Mouse (Mus musculus) forelimb bud, embryonic 11.5 days (tissue): ENCODE measurements around the gene Surf4.

Source experiments
- DNase-seq: peaks from one replicate; pipeline ENCODE4 v3.0.0-alpha.2; 2012; ENCODE audit warnings: low read depth, low spot score

Gene Surf4

DNA sequence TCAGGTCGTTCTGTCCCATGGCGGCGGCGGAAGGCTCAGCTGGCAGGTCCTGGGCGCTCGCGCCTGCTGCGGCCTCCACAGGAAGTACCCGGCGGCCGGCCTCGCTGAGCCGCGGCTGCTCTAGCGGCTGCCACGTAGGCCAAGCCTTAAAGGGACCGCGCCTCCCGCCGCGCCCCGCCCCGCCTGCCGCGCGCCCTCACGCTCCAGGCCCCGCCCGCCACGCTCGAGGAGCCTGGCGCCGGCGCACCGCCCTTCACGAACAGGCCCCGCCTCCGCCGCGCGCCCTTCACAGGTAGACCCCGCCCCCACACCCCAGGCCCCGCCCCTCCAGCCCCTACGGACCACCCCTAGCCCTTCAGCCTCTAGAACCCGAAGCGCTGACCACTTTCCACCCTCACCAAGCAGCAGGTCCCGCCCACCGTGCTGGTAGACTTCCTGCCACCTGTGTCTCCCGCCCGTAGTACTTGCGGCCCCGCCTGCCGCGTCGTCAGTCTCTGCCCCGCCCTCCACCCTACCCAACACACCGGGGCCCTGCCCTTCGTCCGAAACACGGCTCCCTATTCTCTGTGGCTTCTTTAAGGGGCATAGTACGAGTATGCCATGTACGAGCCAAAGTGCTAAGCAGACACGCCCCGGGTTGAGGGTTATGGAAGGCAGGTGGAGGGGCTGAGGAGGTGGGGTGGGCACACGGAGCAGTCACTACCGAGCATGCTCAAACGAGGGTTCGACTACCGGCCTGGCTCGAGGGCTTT is at the start of gene Surf4, which contains the start of gene Stkld1:
Surf4 (minus strand) TSS at position 625 of the 752 bp plus-strand sequence.
Stkld1 (plus strand) TSS at position 744 of the 752 bp plus-strand sequence.
- peak; percentile 91 for DNase-seq

DNA sequence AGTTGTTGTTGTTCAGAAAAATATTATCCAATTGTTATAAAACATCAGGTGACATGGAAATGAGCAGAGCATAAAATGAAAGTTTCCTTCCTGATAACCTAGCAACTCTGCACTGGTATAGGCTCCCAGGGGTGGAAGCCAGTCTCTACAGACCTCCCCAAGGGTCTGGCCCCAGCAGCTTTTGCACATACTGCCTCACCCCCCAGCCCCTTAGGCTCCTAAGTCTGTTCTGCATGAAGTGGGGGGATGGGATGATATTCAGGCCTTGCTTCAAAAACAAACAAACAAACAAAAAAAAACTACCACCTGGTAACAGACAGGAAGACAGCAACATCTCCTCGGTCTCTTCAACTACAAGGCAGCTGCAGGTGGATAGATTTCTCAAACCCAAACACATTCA is 46.6 kb upstream of the Surf4 start:
- DNase-seq: no peak

DNA sequence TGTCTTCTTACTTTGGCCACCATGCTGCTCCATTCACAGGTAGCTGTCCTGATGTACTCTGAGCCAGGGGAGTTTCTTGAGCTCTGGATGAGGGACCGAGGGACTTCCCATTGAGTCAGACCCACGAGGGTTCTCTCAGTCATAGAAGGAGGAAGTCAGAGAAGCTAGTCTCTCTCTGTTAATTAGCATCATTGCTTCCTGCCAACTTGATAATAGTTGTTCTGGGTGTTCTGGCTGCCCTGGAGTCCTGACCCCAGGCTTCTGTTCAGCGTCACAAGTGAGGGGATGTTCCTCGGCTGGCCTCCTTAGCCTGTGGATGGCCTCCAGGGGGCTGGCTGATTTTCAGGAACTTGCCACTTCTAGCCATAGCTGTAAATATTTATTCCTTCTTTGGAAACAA is 40.2 kb upstream of the Surf4 start:
- DNase-seq: no peak

DNA sequence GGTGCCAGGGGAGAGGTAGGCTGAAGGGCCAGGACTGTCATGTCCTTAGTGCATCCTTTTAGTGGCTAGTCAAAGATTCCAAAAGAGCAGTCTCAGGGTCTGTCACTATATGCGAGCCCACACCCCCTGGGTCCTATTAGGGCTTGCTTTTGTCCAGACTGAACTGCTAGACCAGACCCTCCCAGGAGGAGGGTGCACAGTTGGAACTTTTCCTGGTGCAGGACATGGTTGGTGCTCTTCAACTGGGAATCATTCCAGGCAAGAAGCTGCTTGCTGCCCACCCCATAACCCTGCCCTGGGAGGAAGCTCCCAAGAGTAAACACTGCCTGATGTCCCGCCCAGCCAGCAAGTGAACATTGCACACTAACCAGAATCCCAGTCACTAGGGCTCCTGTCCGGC is 39.4 kb upstream of the Surf4 start, which contains the start of gene Adamts13:
Adamts13 (plus strand) TSS at position 301 of the 400 bp plus-strand sequence.
- no peak for DNase-seq

DNA sequence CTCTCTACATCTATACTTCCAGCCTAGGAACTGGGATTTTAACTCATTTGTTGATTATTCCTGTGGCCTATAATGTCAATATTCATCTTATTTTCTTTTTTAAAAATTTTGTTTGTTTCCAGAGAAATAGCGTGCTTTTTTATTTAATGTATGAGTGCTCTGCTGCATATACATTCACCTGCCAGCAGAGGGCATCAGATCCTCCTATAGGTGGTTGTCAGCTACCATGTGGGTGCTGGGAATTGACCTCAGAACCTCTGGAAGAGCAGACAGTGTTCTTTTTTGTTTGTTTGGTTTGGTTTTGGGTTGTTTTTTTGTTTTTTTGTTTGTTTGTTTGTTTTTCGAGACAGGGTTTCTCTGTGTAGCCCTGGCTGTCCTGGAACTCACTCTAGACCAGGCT is 33.5 kb upstream of the Surf4 start:
- no peak for DNase-seq

DNA sequence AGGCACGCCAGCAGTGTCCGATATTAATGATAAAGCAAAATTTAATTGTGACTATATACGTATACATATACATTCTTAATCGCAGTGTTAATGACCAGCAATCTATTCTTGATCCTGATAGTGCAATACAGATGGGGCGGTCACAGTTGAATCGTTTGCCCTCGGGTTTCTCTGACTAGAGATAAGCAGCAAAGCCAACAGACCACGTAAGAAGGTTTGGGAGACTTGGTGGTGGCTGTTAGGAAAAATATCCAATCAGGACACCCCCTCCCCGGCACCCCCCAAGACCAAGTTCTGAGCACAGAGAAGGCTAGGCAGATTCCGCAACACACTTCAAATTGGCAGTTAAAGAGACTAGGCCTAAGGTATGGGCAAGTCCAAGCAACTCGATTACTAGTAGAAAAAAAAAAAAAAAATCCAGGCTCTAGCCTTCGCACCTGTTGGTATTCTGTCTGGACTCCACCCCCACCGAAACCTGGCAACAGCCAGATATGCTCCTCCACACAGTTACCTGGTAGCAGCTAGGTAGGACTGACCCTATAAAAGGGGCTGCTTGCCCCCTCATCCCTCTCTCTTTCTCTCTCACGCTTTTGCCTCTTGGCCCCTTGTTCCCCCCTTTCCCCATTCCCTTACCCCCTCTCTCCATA is 31.1 kb upstream of the Surf4 start:
- no peak for DNase-seq

DNA sequence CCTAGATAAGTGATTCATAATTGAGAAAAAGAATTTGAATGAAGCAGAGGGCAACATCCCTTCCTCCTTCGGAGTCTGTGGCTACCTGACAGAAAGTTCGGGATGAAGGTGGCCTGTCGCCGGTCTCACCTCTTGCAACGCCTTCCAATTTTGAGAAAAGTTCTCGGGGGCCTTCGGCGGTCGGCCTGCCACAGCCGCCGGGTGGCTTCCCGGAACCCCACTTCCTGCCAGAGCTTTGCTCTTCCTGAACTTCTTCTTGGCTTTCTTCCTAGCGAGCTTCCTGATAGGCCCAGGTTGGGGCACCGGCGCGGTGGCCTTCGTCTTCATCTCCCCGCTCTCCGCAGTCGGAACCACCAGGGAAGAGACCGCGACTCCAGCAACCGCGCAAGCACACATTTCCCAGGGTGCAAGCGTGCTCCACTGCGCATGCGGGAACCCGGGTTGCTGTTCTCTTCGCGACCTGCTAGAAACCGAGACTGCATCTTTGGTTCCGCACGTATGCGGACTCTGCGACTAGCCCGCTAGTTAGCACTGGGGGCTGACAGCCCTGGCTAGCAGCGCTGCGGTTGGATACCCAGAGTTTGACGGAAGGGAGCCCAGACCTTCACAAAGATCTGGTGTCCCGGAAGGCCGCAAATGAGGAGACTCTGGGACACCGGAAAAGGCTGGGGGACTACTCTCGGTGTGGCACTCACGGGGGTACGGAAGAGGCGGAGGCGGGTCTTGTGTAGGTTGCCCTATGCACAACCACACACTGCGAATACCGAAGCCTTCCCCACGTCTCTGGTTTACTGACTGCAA is 30.4 kb upstream of the Surf4 start, which contains the start of gene Rexo4:
Rexo4 (minus strand) TSS at position 464 of the 801 bp plus-strand sequence.
- DNase-seq: peak; percentile 96

DNA sequence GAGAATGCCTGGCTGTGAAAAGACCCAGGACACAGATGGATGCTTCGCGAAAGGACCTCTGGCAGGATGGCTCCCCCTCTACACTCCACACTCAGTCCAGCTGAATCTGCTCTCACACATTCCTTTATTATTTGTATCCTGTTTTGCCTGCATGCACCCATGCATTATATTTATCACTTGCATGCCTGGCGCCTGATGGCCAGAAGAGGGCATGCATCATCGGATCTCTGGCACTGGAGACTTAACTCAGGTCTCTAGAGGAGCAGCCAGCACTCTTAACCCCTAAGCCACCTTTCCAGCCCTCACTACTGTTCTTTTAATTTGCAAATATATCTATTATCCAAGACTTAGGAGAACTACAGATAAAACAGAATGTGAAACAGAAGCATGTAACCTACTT is 27.0 kb upstream of the Surf4 start:
- no peak for DNase-seq

DNA sequence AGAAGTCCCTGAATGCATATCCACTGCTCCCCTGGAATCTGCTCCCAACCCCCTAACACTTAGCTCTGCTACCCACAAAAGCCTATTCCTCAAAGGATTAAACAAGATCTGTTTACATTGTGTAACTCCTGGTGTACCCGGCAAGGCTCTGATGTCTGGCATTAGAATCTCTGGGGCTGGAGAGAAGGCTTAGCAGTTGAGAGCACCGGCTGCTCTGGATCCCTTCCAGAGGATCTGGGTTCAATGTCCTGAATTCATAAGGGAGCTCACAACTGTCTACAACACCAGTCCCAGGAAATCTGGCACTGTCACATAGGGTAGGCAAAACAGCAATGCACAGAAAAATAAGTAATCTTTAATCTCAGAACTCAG is 23.7 kb upstream of the Surf4 start:
- DNase-seq: no peak

DNA sequence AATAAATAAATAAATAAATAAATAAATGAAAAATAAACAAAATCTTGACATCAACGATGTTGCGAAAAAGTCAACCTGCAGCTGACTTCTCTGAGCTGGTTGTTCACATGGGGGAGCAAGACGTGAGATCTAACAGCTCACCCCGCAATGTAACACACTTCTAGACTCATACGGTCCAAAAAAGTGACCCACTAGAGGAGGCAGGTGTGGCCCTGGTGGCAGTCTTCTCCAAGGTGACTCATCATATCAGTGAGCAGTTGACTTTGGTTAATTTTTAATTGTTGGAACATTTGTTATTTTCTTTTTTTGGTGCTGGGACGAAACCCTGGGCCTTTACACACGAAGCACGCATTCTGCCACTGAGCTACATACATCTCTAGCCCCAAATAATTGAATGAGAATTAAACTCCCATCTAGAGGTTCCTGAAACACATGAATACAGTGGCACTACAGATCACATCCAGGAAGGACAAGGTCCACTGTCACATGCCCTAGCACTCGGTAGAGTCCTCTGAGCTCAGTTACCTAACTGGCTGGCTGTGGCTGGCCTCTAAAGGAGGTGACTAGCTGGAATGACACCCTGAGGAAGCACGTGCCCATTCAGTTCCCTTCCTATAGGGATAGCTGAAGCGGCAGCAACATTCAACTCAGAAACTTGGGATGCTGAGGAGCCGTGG is 23.2 kb upstream of the Surf4 start:
- DNase-seq: no peak

DNA sequence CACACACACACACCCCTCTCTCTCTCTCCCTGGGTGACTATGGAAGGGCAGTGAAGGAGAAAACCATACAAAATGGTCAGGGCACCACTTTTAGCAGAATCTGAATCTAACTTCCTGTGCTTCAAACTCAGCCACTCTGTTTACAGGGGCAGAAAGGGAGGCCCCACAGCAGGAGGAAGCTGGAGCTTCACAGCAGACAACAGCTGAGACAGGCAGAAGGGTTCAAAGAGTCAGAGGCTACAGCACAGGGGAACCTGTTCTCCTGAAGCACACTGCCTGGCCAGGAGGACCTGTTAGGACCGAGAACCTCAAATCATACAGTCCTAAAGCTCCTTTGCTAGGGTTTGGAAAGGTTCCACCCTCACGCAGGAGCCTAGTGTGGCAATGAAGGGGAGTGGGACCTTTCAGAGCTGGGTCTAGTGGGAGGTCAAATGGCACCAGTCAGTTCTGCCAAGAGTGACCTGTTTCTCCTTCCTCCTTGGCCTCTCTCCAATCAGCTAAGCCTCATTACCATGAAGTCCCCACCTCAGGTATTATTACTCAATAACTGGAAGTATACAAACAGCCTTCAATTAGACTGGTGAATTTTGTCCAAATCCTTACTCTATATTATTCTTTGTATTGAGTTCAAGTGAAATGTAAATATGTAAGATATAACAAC is 21.1 kb upstream of the Surf4 start:
- no peak for DNase-seq

DNA sequence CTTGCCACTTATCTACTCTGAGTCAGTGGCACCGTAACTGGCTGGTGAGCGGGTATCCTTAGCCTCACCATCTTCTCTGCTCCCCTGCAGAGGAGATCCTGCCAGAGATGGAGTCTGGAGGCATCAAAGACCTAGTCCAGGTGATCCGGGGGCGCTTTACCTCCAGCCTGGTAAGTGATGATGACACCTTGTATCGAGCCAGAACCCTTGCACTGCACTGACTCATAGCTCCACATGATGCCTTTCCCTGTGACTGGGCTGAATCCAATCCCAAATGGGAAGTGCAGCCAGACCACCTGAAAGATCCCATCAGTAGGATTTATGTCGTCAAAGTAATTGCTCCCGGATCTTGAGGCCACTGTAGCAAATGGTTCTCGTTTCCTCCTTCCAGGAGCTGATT is 19.1 kb upstream of the Surf4 start:
- no peak for DNase-seq

DNA sequence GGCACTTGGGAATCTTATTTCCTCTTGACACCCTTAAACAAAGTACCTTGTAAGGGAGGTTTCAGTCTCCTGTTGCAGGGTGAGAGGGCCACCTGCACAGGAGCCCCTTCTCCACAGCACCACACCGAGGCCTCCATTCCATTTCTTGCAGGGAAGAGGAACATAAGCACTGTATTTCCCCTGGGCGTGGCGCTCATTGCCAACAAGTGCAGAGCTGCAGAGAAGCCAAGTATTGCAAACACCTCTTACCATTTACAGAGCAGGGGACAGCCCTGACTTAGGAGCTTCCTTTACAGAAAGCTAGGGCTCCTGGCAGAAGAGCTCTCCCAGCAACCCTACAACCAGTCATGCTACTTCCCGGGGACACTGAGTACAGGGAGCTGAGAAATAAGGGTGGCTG is 18.5 kb upstream of the Surf4 start:
- DNase-seq: no peak

DNA sequence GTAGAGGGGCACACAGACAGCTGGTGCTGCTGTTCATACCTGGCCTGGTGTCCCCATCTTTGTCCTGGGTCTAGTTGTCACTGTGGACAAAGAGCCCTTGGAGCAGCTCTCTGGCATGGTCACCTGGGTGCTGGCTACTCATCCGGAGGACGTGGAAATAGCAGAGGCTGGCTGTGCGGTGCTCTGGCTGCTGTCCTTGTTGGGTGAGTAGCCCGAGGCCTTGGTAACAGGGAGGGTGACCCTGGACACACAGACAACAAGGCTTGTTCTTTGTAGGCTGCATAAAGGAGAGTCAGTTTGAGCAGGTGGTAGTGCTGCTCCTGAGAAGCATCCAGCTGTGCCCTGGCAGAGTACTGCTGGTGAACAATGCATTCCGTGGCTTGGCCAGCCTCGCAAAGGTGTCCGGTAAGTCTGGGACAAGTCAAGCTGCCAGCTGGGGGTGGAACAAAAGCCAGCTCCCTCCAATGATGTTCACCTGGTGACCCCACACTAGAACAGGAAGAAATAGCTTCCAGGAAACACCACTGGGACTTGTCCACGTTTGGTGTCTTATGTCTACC is 17.7 kb upstream of the Surf4 start:
- no peak for DNase-seq

DNA sequence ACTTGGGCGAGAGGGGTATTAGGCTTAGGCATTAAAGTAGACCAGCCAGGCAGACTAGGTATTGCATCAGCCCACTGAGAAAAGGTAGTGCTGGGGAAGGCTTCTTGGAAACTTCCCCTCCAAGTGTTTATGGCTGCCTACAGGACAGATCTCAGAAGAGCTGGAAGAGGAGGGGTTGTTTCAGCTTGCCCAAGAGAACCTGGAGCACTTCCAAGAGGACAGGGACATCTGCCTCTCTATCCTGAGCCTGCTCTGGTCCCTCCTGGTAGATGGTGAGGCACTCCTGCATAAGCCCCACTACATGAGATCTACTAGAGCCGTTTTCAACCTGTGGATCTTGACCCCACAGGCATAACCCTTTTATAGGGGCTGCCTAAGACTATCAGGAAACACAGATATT is 16.7 kb upstream of the Surf4 start:
- DNase-seq: no peak

DNA sequence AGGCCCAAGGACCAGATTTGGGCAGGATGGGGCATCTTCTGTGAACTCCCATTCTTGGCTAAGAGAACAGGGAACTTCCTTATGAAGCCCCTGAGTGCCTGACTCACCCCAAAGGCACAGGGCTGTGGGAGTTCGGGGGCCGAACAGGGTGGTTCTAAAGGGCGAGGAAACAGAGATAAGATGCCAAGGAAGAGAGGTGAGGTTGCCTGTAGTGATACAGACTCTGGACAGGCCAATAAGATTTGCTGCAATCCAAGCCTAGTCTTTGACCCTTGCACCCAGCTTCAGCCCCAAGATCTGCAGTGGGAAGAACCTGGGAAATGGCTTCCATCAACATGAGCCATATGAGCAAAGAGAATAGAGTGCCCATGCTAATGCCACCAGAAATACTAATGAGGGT is 9.5 kb upstream of the Surf4 start:
- DNase-seq: no peak

DNA sequence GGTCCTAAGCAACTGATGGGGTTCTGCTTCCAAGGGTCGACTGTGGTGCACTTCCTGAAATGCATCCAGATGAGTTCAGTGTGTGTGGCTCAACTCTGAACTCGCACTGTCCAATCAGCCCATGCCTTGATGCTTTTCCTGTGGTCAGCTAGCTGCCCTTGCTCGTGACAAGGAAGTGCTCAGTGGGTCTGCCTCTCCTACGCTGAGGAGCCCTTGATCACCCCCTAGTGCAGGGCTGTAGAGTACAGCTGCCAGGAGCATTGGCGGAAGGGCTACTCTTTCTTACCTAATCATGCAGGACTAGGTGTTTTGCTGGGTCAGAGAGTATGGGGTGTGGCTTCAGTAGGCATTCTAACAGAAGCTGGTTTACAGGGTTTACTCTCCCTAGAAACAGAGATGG is 7.8 kb upstream of the Surf4 start:
- DNase-seq: no peak

DNA sequence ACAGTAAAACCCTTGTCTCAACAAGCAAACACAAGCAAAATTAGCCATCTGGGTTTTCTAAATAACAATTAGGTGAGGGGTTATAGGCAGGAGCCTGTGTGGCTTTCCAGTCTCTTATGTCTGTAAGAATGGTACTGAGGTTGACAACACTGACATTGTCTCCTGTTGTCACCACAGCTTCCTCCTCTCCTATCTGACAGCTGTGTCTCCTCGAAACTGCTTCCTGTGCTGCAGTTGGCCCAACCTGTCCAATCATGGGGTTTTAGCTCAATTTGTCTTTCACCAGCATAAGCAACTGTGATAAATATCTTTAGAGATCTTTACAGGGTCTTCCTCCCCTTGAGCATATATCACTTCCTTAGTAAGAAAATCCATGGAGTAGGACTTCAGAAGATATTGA is 2.7 kb upstream of the Surf4 start:
- no peak for DNase-seq

DNA sequence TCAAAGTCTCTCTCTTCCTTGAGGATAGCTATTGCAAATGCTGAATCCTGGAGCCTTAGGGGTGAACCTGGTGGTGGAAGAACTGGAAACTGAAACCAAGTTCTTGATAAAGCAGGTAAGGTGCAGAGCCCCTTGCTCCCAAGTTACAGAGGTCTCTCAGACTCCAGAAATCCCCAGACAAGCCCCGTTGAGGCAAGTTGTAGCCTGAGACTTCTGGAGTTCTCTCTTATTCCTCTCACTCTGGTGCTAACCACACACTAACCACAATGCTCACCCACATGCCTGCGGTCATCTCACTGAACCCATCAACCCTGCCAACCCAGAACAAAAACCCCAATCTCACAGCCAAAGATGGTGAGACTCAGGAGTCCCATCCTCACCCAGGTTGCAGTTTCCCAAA is 1.6 kb upstream of the Surf4 start:
- no peak for DNase-seq

DNA sequence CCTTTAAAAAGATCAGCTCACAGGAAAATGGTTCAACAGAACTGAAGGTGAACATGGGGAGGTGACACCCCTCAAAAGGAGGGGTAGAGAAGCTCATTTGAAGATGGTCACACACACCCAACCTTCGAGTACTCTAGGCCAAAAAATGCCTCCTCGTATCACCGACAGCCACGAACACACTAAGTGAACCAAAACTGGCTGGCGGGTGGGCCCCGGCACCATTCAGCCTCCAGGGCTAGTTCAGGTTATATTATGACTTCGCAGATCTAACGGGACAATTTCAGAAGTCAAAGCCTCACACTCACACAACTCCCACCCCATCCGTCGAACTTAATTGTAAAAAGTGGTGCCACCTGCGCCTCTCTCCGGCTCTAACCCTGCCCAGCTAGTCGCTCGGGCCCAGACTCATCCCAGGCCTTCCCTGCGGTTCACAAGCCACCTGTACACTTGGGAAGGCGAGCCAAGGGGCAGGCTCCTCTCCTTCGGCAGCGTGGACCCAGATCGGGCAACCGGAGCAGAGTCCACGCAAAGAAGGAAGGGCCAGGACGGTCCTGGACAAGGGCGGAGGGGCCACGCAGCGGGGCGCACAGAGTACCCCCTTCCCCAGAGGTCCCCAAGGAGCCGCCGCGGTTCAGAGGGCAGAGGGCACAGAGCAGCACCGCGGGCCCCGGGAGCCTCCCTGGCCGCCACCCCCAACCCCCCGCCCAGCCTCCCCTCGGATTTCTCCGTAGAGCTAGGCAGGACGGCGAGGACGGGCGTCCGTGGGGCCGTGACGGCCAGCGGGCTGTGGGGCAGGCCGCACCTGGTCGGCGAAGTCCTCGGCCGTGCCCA is 1.0 kb downstream of the Surf4 start:
- peak; percentile 9 for DNase-seq
